Mouse (Mus musculus) forebrain, embryonic 11.5 days (tissue): ENCODE data around the gene Tfec. TPM values are rescaled to one million over a fixed set of nuclear protein-coding genes. Genes with fewer than 3 reads are reported as not detected.

Source experiments
- ATAC-seq: fragments of 200-750 bp; cut with Nextera tagmentation; replicated peaks from 2 replicates; pipeline ENCODE4 v1.8.0; 2017; ENCODE audit warnings: moderate TSS enrichment; ENCODE audit not compliant: low FRiP score
- DNase-seq: peaks from one replicate; pipeline ENCODE4 v3.0.0-alpha.2; 2017; ENCODE audit warnings: low spot score
- H3K27ac ChIP-seq: fragments of 300-500 bp; sonication (generic); 2 replicates; pipeline ENCODE4 v1.5.1; 2014; ENCODE audit warnings: low read depth, low read length
- H3K27me3 ChIP-seq: fragments of 300-500 bp; sonication (generic); 2 replicates; pipeline ENCODE4 v1.6.1; 2014; ENCODE audit warnings: mild to moderate bottlenecking, low read length, mixed read lengths; ENCODE audit not compliant: control insufficient read depth, insufficient read depth
- H3K36me3 ChIP-seq: fragments of 300-500 bp; sonication (generic); 2 replicates; pipeline ENCODE4 v1.6.1; 2014; ENCODE audit warnings: mild to moderate bottlenecking, low read length, moderate library complexity, mixed read lengths; ENCODE audit not compliant: control insufficient read depth, insufficient read depth
- H3K4me1 ChIP-seq: fragments of 300-500 bp; sonication (generic); replicated peaks from 2 replicates; pipeline ENCODE4 v1.6.1; 2014; ENCODE audit warnings: low read length, mixed read lengths; ENCODE audit not compliant: control insufficient read depth, insufficient read depth
- H3K4me2 ChIP-seq: fragments of 300-500 bp; sonication (generic); 2 replicates; pipeline ENCODE4 v1.6.1; 2014; ENCODE audit warnings: low read depth, mild to moderate bottlenecking, low read length, moderate library complexity, mixed read lengths; ENCODE audit not compliant: severe bottlenecking
- H3K4me3 ChIP-seq: fragments of 300-500 bp; sonication (generic); 2 replicates; pipeline ENCODE4 v1.5.1; 2014; ENCODE audit warnings: low read depth, low read length
- H3K9ac ChIP-seq: fragments of 300-500 bp; sonication (generic); 2 replicates; pipeline ENCODE4 v1.6.1; 2014; ENCODE audit warnings: low read length
- H3K9me3 ChIP-seq: fragments of 300-500 bp; sonication (generic); 2 replicates; pipeline ENCODE4 v1.6.1; 2016; ENCODE audit warnings: low read length, mixed read lengths; ENCODE audit not compliant: control insufficient read depth
- WGBS: fragments of 180-500 bp; shearing (Covaris S2); extraction: QIAGEN DNeasy Blood & Tissue Kit; methylation state at CpG from one replicate; pipeline ENCODE4 v1.1.7; 2014; 5-methylcytosine and 5-hydroxymethylcytosine counted together
- polyA plus RNA-seq: library from polyadenylated mRNA; unstranded; fragments of >200 nt; fragmentation: Nextera tagmentation; extraction: Ambion mirVana; gene quantifications from 2 replicates; pipeline ENCODE4 v1.2.1, GENCODE M21; 2014

Tfec gene
- polyA plus RNA-seq, 1 experiment from 2014 or later: 1.0 TPM

GRCm38 (mm10) chr6:16828304-16828703 is 69.9 kb downstream of the Tfec start:
- no peak overlapping the region for H3K27ac ChIP-seq
- no peak overlapping the region for H3K4me2 ChIP-seq
- H3K4me1 ChIP-seq: no peaks in the 10 kb centered on the region
- no peak overlapping the region for H3K4me3 ChIP-seq
- no peaks in the 10 kb centered on the region for H3K36me3 ChIP-seq
- no peaks in the 10 kb centered on the region for H3K27me3 ChIP-seq
- no peak for ATAC-seq
- DNase-seq: no peak
- no peak overlapping the region for H3K9ac ChIP-seq
- no peaks in the 10 kb centered on the region for H3K9me3 ChIP-seq

GRCm38 (mm10) chr6:16821985-16822384 is 76.3 kb downstream of the Tfec start:
- H3K4me1 ChIP-seq: no peaks in the 10 kb centered on the region
- no peak for DNase-seq
- no peaks in the 10 kb centered on the region for H3K36me3 ChIP-seq
- no peak overlapping the region for H3K9ac ChIP-seq
- ATAC-seq: no peak
- WGBS: 68% methylated on average over 1 of the region's 1 CpGs
- H3K27me3 ChIP-seq: no peaks in the 10 kb centered on the region
- no peak overlapping the region for H3K4me3 ChIP-seq
- no peak overlapping the region for H3K27ac ChIP-seq
- H3K4me2 ChIP-seq: no peak overlapping the region
- no peaks in the 10 kb centered on the region for H3K9me3 ChIP-seq

- Histone ChIP-seq H3K4me3 (no peak overlapping the region), H3K27me3 (no peaks in the 10 kb centered on the region), H3K9ac (no peak overlapping the region), H3K36me3 (no peaks in the 10 kb centered on the region), H3K4me2 (no peak overlapping the region), H3K27ac (no peak overlapping the region), H3K9me3 (no peaks in the 10 kb centered on the region), H3K4me1 (no peaks in the 10 kb centered on the region)
- WGBS: 87% methylated on average over 1 of the region's 1 CpGs
- ATAC-seq: no peak
- no peak for DNase-seq
These were observed 91.9 kb downstream of the Tfec start for GRCm38 (mm10) chr6:16806302-16806701.

DNA sequence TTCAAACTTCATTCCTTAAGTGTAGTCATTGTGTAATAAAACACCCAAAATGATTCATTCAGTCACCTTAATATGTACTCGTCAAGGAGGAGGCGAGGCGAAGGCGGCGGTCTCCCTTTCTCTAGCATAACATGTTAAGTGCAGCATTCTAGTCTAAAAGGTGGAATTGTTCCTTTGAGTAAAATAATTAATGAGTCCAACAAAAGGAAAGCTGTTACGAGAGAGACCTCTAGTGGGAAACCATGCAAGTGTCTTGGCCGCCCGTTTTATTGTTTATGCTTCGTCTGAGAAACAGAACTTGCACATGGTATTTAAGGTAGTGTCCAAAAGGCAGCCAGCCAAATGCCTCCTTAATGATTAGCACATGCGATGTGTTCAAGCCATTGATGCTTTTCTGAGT is 100.6 kb downstream of the Tfec start:
- ATAC-seq: peak; percentile 80
- 20% methylated on average over 10 of the region's 10 CpGs for WGBS
- H3K9me3 ChIP-seq: no peaks in the 10 kb centered on the region

GRCm38 (mm10) chr6:16796914-16797313 is 101.3 kb downstream of the Tfec start:
- no peak overlapping the region for H3K4me3 ChIP-seq
- no peaks in the 10 kb centered on the region for H3K9me3 ChIP-seq
- H3K27me3 ChIP-seq: no peaks in the 10 kb centered on the region
- ATAC-seq (0 out of 2 replicates have a peak, but pooled peaks have one; percentile 24), DNase-seq (no peak)
- H3K36me3 ChIP-seq: no peaks in the 10 kb centered on the region
- H3K9ac ChIP-seq: no peak overlapping the region
- no peak overlapping the region for H3K27ac ChIP-seq
- H3K4me1 ChIP-seq: no peaks in the 10 kb centered on the region
- 65% methylated on average over 9 of the region's 9 CpGs for WGBS
- no peak overlapping the region for H3K4me2 ChIP-seq

More for the DNA sequence above, 100.6 kb downstream of the Tfec start:
- peak; percentile 49 for DNase-seq
- Histone ChIP-seq H3K9ac (no peak overlapping the region), H3K4me3 (no peak overlapping the region), H3K27me3 (no peaks in the 10 kb centered on the region), H3K4me2 (no peak overlapping the region), H3K36me3 (no peaks in the 10 kb centered on the region), H3K4me1 (no peaks in the 10 kb centered on the region), H3K27ac (no peak overlapping the region)

DNA sequence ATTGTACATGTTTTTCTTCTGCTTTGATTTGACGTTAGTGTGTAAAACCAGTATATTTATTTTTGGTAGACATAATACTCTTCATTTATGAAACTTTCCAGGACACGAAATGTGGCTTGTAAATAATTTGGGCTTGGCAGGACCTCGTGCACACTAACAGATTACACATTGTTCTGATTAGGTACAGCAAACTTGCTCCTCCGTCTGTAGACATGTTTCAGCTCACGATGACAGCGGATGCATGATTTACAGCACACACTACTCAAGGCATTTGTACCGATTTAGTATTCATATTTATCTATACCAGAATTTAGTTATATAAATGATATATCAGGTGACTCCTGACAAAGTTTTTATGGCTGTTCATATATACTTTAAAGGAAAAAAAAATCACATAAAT is 104.2 kb downstream of the Tfec start:
- no peaks in the 10 kb centered on the region for H3K9me3 ChIP-seq
- 78% methylated on average over 7 of the region's 7 CpGs for WGBS
- no peaks in the 10 kb centered on the region for H3K27me3 ChIP-seq
- no peak for DNase-seq
- no peaks in the 10 kb centered on the region for H3K36me3 ChIP-seq
- no peak overlapping the region for H3K4me2 ChIP-seq
- H3K4me3 ChIP-seq: no peak overlapping the region
- H3K9ac ChIP-seq: no peak overlapping the region
- H3K27ac ChIP-seq: no peak overlapping the region
- no peaks in the 10 kb centered on the region for H3K4me1 ChIP-seq
- ATAC-seq: no peak

DNA sequence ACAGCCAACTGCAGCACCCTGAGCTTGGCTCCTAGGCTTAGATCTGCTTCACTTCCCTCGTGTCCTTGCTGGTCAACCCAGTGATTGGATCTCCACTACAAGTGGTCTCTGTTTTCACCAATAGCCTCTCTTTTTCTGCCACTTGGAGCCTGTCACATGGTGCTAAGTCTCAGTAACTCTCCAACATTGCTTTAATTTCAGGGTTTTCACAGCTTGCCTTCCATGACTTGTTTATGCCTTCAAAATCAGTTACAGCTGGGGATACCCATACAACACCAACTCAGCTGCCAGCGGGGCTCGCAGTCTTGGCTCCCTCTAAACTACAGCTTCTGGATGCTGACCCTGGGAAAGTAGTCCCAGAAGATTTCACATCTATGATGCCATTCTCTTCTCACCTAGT is 113.1 kb downstream of the Tfec start:
- Histone ChIP-seq H3K9ac (no peak overlapping the region), H3K4me3 (no peak overlapping the region), H3K4me1 (no peaks in the 10 kb centered on the region), H3K9me3 (no peaks in the 10 kb centered on the region), H3K4me2 (no peak overlapping the region), H3K27ac (no peak overlapping the region), H3K27me3 (no peaks in the 10 kb centered on the region), H3K36me3 (no peaks in the 10 kb centered on the region)
- no peak for ATAC-seq
- DNase-seq: no peak
- 76% methylated on average over 3 of the region's 3 CpGs for WGBS

Other genes starting within 250 kb of the Tfec start
- 34.6 and 38.3 TPM in 2 replicates for gene Tes, start 166.7 kb upstream of the Tfec start, polyA plus RNA-seq